Mouse (Mus musculus) hindbrain, embryonic 16.5 days (tissue): ENCODE measurements around the gene AI661453. TPM values are rescaled to one million over a fixed set of nuclear protein-coding genes. Genes with fewer than 3 reads are reported as not detected.

Experiments used
- ATAC-seq: fragments of 200-750 bp; cut with Nextera tagmentation; 2 replicates; pipeline ENCODE4 v1.8.0; 2017; ENCODE audit warnings: moderate TSS enrichment, moderate library complexity
- H3K27ac ChIP-seq: fragments of 300-500 bp; sonication (generic); 2 replicates; pipeline ENCODE4 v1.5.1; 2014; ENCODE audit warnings: low read depth, mild to moderate bottlenecking, control low read depth, low read length, moderate library complexity
- H3K27me3 ChIP-seq: fragments of 300-500 bp; sonication (generic); replicated peaks from 2 replicates; pipeline ENCODE4 v1.6.1; 2014; ENCODE audit warnings: low read length; ENCODE audit not compliant: control insufficient read depth, insufficient read depth
- H3K36me3 ChIP-seq: fragments of 300-500 bp; sonication (generic); 2 replicates; pipeline ENCODE4 v1.6.1; 2014; ENCODE audit warnings: mild to moderate bottlenecking, low read length, moderate library complexity, mixed read lengths; ENCODE audit not compliant: control insufficient read depth, insufficient read depth
- H3K4me1 ChIP-seq: fragments of 300-500 bp; sonication (generic); 2 replicates; pipeline ENCODE4 v1.6.1; 2014; ENCODE audit warnings: low read depth, low read length; ENCODE audit not compliant: control insufficient read depth, insufficient read depth
- H3K4me2 ChIP-seq: fragments of 300-500 bp; sonication (generic); 2 replicates; pipeline ENCODE4 v1.6.1; 2014; ENCODE audit warnings: mild to moderate bottlenecking, low read length, control low read depth, moderate library complexity
- H3K4me3 ChIP-seq: fragments of 300-500 bp; sonication (generic); 2 replicates; pipeline ENCODE4 v1.5.1; 2014; ENCODE audit warnings: mild to moderate bottlenecking, low read length, control low read depth, moderate library complexity
- H3K9ac ChIP-seq: fragments of 300-500 bp; sonication (generic); 2 replicates; pipeline ENCODE4 v1.6.1; 2014; ENCODE audit warnings: low read depth, mild to moderate bottlenecking, control low read depth, low read length, moderate library complexity
- H3K9me3 ChIP-seq: fragments of 300-500 bp; sonication (generic); 2 replicates; pipeline ENCODE4 v1.6.1; 2014; ENCODE audit warnings: mild to moderate bottlenecking, low read length, moderate library complexity; ENCODE audit not compliant: control insufficient read depth
- WGBS: fragments of 180-500 bp; shearing (Covaris S2); extraction: QIAGEN DNeasy Blood & Tissue Kit; methylation state at CpG from one replicate; pipeline ENCODE4 v1.1.7; 2014; 5-methylcytosine and 5-hydroxymethylcytosine counted together
- polyA plus RNA-seq: library from polyadenylated mRNA; unstranded; fragments of >200 nt; fragmentation: Nextera tagmentation; extraction: Ambion mirVana; gene quantifications from 2 replicates; pipeline ENCODE4 v1.2.1, GENCODE M21; 2015

The AI661453 gene
- 0.11 and 0.42 TPM in 2 replicates for polyA plus RNA-seq

DNA sequence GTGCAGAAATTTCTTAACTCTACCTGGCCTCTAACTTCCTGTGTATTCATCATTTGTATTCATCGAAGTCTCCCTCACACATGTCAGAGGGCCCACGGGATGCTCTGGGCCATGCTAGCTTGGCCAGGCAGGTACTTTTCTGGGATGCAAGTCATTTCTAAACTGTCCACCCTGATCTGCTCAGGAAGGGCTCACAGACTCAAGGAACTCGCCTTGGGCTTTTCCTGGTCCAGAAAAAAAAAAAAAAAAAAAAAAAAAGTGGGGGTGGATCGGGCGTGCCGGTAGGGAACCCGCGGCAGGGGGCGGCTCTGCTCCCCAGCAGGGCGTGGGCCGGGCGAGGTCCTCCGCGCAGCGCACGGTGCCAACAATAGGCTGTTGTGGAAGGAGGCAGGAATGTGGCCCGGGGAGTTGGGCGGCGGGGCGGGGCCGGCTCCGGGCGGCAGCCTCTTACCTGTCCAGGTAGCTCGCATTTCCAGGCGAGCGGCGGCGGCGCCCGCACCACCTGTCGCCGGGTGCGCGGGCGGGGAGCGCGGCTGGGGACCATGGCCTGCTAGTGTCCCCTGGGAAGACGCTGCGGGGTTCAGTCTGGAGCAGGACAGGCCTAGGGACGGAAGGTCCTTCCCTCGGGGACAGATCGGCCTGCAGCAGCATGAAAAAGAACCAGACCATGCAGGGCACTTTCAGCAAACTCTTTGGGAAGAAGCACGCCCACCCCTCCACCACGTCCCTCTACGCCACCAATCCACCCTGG, at the start of gene AI661453:
Gene AI661453 (plus strand): TSS at position 460 of the 751 bp plus-strand sequence.
- Histone ChIP-seq H3K4me1 (peaks cover 12% of the 10 kb centered on the region), H3K36me3 (no peaks in the 10 kb centered on the region), H3K9me3 (no peaks in the 10 kb centered on the region), H3K27ac (no peak within 1 kb of the TSS), H3K4me2 (peak within 1 kb of the TSS; percentile 91), H3K27me3 (peaks cover 13% of the 10 kb centered on the region), H3K9ac (peak within 1 kb of the TSS; percentile 60), H3K4me3 (peak within 1 kb of the TSS; percentile 47)
- no peak for ATAC-seq
- WGBS = 2% methylated on average over 42 of the region's 45 CpGs

DNA sequence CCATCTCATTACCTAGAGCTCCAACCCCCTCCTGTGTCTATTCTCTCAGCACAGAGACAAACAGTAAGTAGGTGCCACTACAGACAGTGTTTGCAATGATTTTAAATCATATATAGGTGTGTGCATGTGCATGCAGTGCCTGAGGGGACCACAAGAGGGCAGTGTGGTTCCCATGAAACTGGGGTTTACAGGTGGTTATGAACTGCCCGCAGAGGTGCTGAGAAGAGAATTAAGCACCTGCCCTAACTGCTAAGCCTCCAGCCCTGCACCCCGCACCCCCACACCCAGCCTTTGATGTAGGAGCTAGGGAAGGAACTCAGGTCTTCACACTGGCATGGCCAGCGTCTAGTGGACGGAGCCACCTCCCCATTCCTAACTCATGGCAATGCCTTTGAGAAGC, 49.8 kb upstream of the AI661453 start:
- Histone ChIP-seq H3K27ac (no peak overlapping the region), H3K36me3 (no peaks in the 10 kb centered on the region), H3K9ac (no peak overlapping the region), H3K27me3 (no peaks in the 10 kb centered on the region), H3K9me3 (no peaks in the 10 kb centered on the region), H3K4me2 (no peak overlapping the region), H3K4me3 (no peak overlapping the region), H3K4me1 (no peaks in the 10 kb centered on the region)
- no peak for ATAC-seq
- 55% methylated on average over 4 of the region's 4 CpGs for WGBS

DNA sequence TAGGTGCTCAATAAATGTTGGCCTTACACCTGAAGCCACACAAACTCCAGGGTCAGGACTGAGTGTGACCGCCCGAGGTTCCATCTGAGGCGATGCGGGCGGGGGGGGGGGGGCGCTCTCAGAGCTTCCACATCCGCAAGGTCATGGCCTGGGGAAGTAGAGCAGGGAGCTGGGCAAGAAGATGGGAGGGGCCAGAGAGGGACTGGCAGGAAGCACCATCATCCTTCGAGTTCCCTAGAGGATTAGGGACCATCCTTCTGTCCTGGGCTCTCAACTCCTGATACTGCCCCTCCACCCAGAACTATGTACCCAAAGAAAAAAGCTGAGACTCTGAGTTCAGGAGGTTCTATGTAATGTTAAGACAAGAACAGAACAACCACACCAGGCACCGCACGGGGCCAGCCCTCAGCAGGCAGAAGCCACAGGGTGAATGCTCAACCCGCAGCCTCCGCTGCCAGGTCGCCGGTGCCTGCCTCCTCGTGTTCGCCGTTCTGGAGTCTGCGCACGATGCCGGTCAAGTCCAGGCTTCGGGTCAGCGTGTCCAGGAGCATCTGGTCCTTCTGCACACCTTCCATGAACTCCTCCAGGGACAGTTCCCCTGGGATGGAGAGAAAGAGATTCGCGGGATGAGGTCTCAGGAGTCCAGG, 42.1 kb upstream of the AI661453 start:
- ATAC-seq = no peak
- H3K4me3 ChIP-seq = peak overlapping the region; percentile 33
- H3K9ac ChIP-seq = peak overlapping the region; percentile 28
- 23% methylated on average over 23 of the region's 24 CpGs for WGBS
- peaks cover 10% of the 10 kb centered on the region for H3K4me1 ChIP-seq
- H3K9me3 ChIP-seq = no peaks in the 10 kb centered on the region
- H3K27ac ChIP-seq = no peak overlapping the region
- H3K36me3 ChIP-seq = no peaks in the 10 kb centered on the region
- peaks cover 13% of the 10 kb centered on the region for H3K27me3 ChIP-seq
- H3K4me2 ChIP-seq = peak overlapping the region; percentile 52

GRCm38 (mm10) chr17:47395376-47395913, 41.0 kb upstream of the AI661453 start:
- Histone ChIP-seq H3K4me2 (peak overlapping the region; percentile 52), H3K9ac (peak overlapping the region; percentile 1; the same call in 1 of the 2 replicates), H3K4me3 (peak overlapping the region; percentile 33), H3K27ac (no peak overlapping the region), H3K9me3 (no peaks in the 10 kb centered on the region), H3K4me1 (peaks cover 10% of the 10 kb centered on the region), H3K36me3 (no peaks in the 10 kb centered on the region), H3K27me3 (peaks cover 13% of the 10 kb centered on the region)
- peak; percentile 60 for ATAC-seq
- WGBS = 3% methylated on average over 16 of the region's 20 CpGs

GRCm38 (mm10) chr17:47399091-47399490, 37.3 kb upstream of the AI661453 start:
- 83% methylated on average over 8 of the region's 8 CpGs for WGBS
- ATAC-seq = no peak
- no peak overlapping the region for H3K27ac ChIP-seq
- peaks cover 13% of the 10 kb centered on the region for H3K27me3 ChIP-seq
- H3K36me3 ChIP-seq = no peaks in the 10 kb centered on the region
- H3K9me3 ChIP-seq = no peaks in the 10 kb centered on the region
- peaks cover 10% of the 10 kb centered on the region for H3K4me1 ChIP-seq
- no peak overlapping the region for H3K4me3 ChIP-seq
- H3K9ac ChIP-seq = no peak overlapping the region
- no peak overlapping the region for H3K4me2 ChIP-seq

DNA sequence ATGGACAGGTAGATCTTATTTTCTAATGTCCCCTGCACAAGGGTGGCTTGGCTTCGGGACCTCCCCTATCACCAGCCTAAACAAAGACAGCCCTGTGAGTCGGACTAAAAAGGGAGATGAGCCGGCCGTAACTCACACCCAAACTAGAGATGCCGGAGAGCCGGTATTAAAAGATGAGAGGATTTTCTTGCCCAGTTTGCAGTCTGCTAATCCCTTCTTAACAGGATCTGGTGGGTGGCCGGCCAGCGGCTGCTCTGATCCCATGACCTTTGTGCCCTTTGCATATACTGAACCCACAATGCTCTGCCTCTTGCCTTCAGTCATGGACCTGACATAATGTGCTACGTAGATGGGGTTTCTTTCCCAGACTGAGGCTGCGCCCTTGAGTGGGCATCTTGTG, 36.0 kb upstream of the AI661453 start, which contains the start of gene Guca1a:
Gene Guca1a (minus strand): TSS at position 134 of the 400 bp plus-strand sequence.
- H3K27me3 ChIP-seq = peaks cover 2% of the 10 kb centered on the region; the same call in 1 of the 2 replicates
- ATAC-seq = no peak

DNA sequence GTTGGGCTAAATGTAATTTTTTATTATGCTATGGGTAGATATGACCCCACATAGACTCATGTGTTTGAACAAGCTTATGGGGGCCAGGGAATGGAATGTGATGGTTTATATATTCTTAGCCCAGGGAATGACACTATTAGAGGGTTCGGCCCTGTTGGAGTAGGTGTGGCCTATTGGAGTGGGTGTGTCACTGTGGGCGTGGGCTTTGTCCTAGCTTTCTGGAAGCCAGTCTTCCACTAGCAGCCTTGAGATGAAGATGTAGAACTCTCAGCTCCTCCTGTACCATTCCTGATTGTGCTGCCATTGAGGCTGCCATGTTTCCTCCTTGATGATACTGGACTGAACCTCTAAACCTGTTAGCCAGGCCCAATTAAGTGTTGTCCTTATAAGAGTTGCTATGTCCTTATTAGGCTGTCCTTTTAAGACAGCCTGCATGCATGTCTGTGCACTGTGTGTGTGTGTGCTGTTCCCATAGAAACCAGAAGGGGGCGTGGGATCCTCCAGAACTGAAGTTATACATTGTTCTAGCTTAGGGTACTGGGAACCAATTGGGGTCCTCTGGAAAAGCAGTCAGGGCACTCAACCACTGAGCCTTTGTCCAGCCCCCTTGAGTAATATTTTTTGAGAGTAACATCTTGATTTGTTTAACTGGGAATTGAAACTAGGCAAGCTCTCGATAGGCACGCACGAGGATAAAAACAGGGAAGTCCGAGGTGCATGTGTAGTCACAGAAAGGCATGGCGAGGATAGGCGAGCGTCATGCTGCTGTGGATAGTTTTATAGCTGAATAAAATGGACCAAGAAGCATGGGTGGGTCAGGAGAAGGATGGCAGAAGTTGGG, 28.5 kb upstream of the AI661453 start:
- WGBS = 71% methylated on average over 10 of the region's 10 CpGs
- Histone ChIP-seq H3K9me3 (no peaks in the 10 kb centered on the region), H3K27ac (no peak overlapping the region), H3K9ac (no peak overlapping the region), H3K4me3 (no peak overlapping the region), H3K27me3 (peaks cover 14% of the 10 kb centered on the region), H3K4me2 (no peak overlapping the region), H3K4me1 (peaks cover 3% of the 10 kb centered on the region; the same call in 1 of the 2 replicates), H3K36me3 (no peaks in the 10 kb centered on the region)
- ATAC-seq = no peak

More for the DNA sequence above, 36.0 kb upstream of the AI661453 start, which contains the start of gene Guca1a:
- Histone ChIP-seq H3K9me3 (no peaks in the 10 kb centered on the region), H3K9ac (no peak within 1 kb of the TSS), H3K36me3 (no peaks in the 10 kb centered on the region), H3K4me2 (no peak within 1 kb of the TSS), H3K4me3 (no peak within 1 kb of the TSS), H3K27ac (no peak within 1 kb of the TSS), H3K4me1 (peaks cover 2% of the 10 kb centered on the region)
- WGBS = 56% methylated on average over 10 of the region's 10 CpGs

- Histone ChIP-seq H3K4me3 (no peak overlapping the region), H3K9ac (no peak overlapping the region), H3K9me3 (no peaks in the 10 kb centered on the region), H3K27me3 (peaks cover 14% of the 10 kb centered on the region), H3K4me2 (no peak overlapping the region), H3K4me1 (peaks cover 3% of the 10 kb centered on the region; the same call in 1 of the 2 replicates), H3K27ac (no peak overlapping the region), H3K36me3 (no peaks in the 10 kb centered on the region)
- 24% methylated on average over 8 of the region's 8 CpGs for WGBS
- 0 out of 2 replicates have a peak, but pooled peaks have one; percentile 65 for ATAC-seq
These were observed 27.9 kb upstream of the AI661453 start for GRCm38 (mm10) chr17:47408558-47408898.
